Mouse (Mus musculus) left cerebral cortex, adult 11 months (tissue): ENCODE measurements around the gene Cc2d2b.

ENCODE experiments used
- DNase-seq: peaks from one replicate; pipeline ENCODE4 v3.0.0; 2022; ENCODE audit warnings: low spot score

Cc2d2b gene

GRCm38 (mm10) chr19:40748559-40748958, at the start of gene Cc2d2b:
Gene Cc2d2b (plus strand): TSS chr19:40748753.
- DNase-seq: no peak

- no peak for DNase-seq
Measured at GRCm38 (mm10) chr19:40699816-40700215, 48.7 kb upstream of the Cc2d2b start.

GRCm38 (mm10) chr19:40702406-40702805, 46.1 kb upstream of the Cc2d2b start:
- peak; percentile 45 for DNase-seq

- DNase-seq: no peak
Measured at GRCm38 (mm10) chr19:40712889-40713628, 35.5 kb upstream of the Cc2d2b start.

GRCm38 (mm10) chr19:40714700-40715099, 33.9 kb upstream of the Cc2d2b start:
- no peak for DNase-seq

- DNase-seq: no peak
Measured at GRCm38 (mm10) chr19:40716981-40717380, 31.6 kb upstream of the Cc2d2b start.

GRCm38 (mm10) chr19:40719439-40720105, 29.0 kb upstream of the Cc2d2b start:
- DNase-seq: no peak

- no peak for DNase-seq
Measured at GRCm38 (mm10) chr19:40720381-40720780, 28.2 kb upstream of the Cc2d2b start.

GRCm38 (mm10) chr19:40722137-40723038, 26.2 kb upstream of the Cc2d2b start:
- peak; percentile 39 for DNase-seq

- no peak for DNase-seq
Measured at GRCm38 (mm10) chr19:40723516-40723915, 25.0 kb upstream of the Cc2d2b start.

GRCm38 (mm10) chr19:40726148-40726547, 22.4 kb upstream of the Cc2d2b start:
- no peak for DNase-seq

GRCm38 (mm10) chr19:40726614-40727013, 21.9 kb upstream of the Cc2d2b start:
- no peak for DNase-seq

- no peak for DNase-seq
Measured at GRCm38 (mm10) chr19:40728213-40728612, 20.3 kb upstream of the Cc2d2b start.

- no peak for DNase-seq
Measured at GRCm38 (mm10) chr19:40728732-40729420, 19.7 kb upstream of the Cc2d2b start.

- DNase-seq: no peak
Measured at GRCm38 (mm10) chr19:40733409-40733808, 15.1 kb upstream of the Cc2d2b start.

GRCm38 (mm10) chr19:40733849-40734248, 14.7 kb upstream of the Cc2d2b start:
- no peak for DNase-seq

- DNase-seq: peak; percentile 55
Measured at GRCm38 (mm10) chr19:40736680-40737512, 11.7 kb upstream of the Cc2d2b start.

GRCm38 (mm10) chr19:40737613-40738012, 10.9 kb upstream of the Cc2d2b start:
- DNase-seq: no peak

- DNase-seq: no peak
Measured at GRCm38 (mm10) chr19:40738683-40739324, 9.7 kb upstream of the Cc2d2b start.

GRCm38 (mm10) chr19:40746603-40747002, 1.9 kb upstream of the Cc2d2b start:
- no peak for DNase-seq
